Mouse (Mus musculus) heart, embryonic 16.5 days (tissue): Measurements from ENCODE around the gene Slc22a12. TPM values are rescaled to one million over a fixed set of nuclear protein-coding genes. Genes with fewer than 3 reads are reported as not detected.

Experiments
- microRNA-seq: library from miRNA; unstranded; fragments of <30 nt; microRNA quantifications from one replicate; pipeline ENCODE4, GENCODE M21; 2017
- polyA plus RNA-seq: library from polyadenylated mRNA; unstranded; fragments of >200 nt; fragmentation: Nextera tagmentation; extraction: Ambion mirVana; gene quantifications from 2 replicates; pipeline ENCODE4 v1.2.1, GENCODE M21; 2015

Slc22a12 gene
- polyA plus RNA-seq, 1 experiment from 2014 or later = not detected

Small RNA genes within 50 kb of the gene (microRNA-seq; reads per million reads assigned to microRNA genes)
- gene Gm26460 = not detected

Other genes starting within 250 kb of the Slc22a12 start
- gene Cdc42bpg, start 236.6 kb downstream of the Slc22a12 start, polyA plus RNA-seq = 0.64 and 0.67 TPM in 2 replicates
- gene Men1, start 208.1 kb downstream of the Slc22a12 start, polyA plus RNA-seq = 45.8 and 47.8 TPM in 2 replicates
- gene Map4k2, start 201.9 kb downstream of the Slc22a12 start, polyA plus RNA-seq = 17.2 and 18.5 TPM in 2 replicates
- 80.2 and 86.7 TPM in 2 replicates for gene Sf1, start 179.3 kb downstream of the Slc22a12 start, polyA plus RNA-seq
- 362 and 381 TPM in 2 replicates for gene Pygm, start 158.6 kb downstream of the Slc22a12 start, polyA plus RNA-seq
- gene Rasgrp2, start 143.7 kb downstream of the Slc22a12 start, polyA plus RNA-seq = 68.8 and 69.8 TPM in 2 replicates
- 0.37 and 0.77 TPM in 2 replicates for gene Nrxn2, start 124.3 kb downstream of the Slc22a12 start, polyA plus RNA-seq